Mouse (Mus musculus): ENCODE measurements around the gene Olfr876.

- TF ChIP-seq CTCF (IDR thresholded peaks at IDR 0.05), result no peak
- TF ChIP-seq EP300 (IDR thresholded peaks at IDR 0.05), result no peak
Observed at GRCm38 (mm10) chr9:37761728-37762127, 41.1 kb upstream of the Olfr876 start.

Data from lung, postnatal 0 days (tissue).